Mouse (Mus musculus) CD4-positive naive resting alpha-beta T cell, adult 57 days (primary cell): ENCODE results near the gene Klrg2. TPM values are rescaled to one million over a fixed set of nuclear protein-coding genes. Genes with fewer than 3 reads are reported as not detected.

Experiments used
- total RNA-seq: library from RNA; stranded (reverse); gene quantifications from one replicate; pipeline ENCODE4 v1.2.4, GENCODE M21; 2023

Gene Klrg2
- not detected for total RNA-seq

DNA sequence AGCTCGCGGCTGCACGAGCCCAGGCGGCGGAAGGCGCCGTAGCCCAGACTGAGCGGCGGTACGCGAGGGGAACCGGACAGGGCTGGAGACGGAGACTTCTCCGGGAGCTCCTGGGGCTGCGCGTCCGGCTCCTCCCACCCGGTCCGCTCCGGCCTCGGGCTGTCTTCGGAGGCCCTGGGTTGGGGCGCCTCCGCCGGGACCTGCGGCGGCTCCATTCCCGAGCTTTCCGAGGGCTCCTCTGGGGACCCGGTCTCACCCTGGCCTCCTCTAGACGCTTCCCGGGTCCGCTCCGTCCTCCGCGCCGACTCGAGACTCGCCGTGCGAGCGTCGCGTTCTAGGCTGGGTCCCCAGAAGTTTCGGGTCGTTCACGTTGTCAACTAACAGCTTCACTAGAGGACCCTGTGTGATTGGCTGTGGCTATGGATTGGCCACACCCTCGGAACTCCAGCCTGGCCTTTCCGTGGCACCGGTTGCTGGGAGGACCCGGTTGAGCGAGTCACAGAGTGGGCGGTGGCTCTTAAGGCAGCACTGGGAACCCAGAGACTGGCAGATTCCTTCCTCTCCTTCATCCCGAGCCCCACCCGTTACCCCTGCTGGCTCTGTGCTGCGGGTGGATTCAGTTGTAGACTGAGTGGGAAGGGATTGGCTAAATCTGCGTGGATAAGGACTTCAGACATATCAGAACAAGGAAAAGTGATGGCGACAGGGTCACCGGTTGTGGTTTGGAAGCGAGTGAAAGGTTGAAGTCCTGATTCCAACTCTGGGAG, at the start of gene Klrg2:
Gene Klrg2, minus strand, starts transcription at position 391 of the 767 bp plus-strand sequence.

DNA sequence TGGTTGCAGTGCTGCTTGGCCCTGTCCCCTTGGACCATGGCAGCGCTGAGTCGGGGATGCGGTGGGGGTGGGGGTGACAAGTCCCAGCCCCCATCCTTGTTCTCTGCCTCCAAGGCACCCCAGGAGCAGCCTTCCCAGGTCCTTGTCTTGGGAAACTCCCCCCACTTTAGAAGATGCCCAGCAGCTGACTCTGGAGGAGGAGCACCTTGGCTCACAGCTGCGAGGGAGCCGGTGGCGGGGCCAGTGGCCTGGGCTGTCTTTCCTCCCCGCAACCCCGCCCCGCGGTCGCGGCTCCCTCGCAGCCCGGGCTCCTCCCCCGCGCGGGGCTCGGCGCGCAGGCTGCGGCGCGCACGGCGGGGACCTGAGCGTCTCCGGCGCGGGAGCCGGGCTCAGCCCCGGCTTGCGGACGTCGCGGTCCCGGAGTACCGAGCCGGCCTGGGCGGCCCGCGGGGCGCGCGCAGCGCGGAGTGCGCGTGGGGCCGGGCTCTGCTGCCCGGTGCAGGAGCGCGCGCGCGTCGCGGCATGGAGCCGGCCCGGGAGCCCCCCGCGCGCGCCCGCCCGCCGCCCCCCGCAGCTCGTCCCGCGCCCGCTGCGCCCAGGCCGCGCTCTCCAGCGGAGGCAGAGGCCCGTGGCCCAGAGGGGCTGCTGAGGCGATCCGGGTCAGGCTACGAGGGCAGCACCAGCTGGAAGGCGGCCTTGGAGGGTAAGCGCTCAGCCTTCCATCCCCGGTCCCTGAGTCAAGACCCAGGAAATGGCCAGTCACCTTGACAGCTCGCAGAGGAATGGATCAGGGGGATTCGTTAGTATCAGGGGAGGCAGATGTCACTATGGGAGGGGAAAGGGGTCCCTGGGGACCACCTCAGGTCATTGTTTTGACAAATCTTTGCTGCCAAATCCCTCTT, 25.9 kb upstream of the Klrg2 start, which contains the start of gene Clec2l:
Gene Clec2l, plus strand, starts transcription at position 356 of the 902 bp plus-strand sequence.

Other genes starting within 250 kb of the Klrg2 start
- 50.3 TPM for gene Ubn2, start 203.3 kb downstream of the Klrg2 start, total RNA-seq
- gene Fmc1, start 103.7 kb downstream of the Klrg2 start, total RNA-seq, result 24.2 TPM
- 371 TPM for gene Luc7l2, start 85.9 kb downstream of the Klrg2 start, total RNA-seq
- gene Clec2l, start 25.8 kb upstream of the Klrg2 start, total RNA-seq, result not detected
- 1.4 TPM for gene Tbxas1, start 238.2 kb upstream of the Klrg2 start, total RNA-seq
- gene Hipk2, start 238.9 kb upstream of the Klrg2 start, total RNA-seq, result 31.4 TPM